11 mouse cellular contexts compared by ENCODE assay signal in the genomic region with DNA sequence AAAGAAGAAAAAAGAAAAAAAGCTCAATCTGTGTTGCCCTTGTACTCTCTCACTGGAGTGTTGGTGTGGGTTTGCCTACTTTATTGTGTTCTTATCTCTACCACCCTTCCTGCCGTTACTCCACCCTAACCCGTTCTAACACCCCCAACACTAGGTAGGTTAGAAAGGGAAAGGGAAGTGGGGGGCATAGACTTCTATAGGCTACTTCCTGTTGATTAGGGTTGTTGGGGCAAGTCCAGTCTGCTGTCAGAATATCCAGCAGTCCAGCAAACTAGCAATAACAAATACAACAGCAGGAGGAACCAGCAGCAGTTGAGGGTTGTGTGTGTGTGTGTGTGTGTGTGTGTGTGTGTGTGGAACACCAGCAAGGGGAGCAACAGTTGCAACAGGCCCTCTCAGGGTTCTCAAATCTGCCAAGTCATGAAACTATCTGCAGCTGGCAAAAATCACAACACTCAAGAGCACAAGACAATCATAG. TPM values are rescaled to one million over a fixed set of nuclear protein-coding genes. Genes with fewer than 3 reads are reported as not detected.
A peak's percentile ranks its signal among the peaks of the same experiment; 100 is the strongest.
DNase-seq lines count a peak whose midpoint lies in the region; ATAC-seq and TF ChIP-seq lines count a peak whose summit lies in the region.
"Had no signal": no experiment of that assay in that cellular context is flagged by ENCODE, and none has a peak within 500 bp of the region (broad histone marks: within the 10 kb centered on the region; RNA-seq: fewer than 3 reads in every experiment).

No protein-coding gene starts in this region.

- H3K9ac ChIP-seq in heart, embryonic 15.5 days: no peak overlapping the region
- H3K9ac ChIP-seq in forebrain, embryonic 11.5 days (ENCODE audit: low read length): no peak overlapping the region
- H3K9ac ChIP-seq: embryonic facial prominence, embryonic 12.5 days; hindbrain, embryonic 12.5 days had no signal

- peaks cover 26% of the 10 kb centered on the region for H3K36me3 ChIP-seq in heart, embryonic 15.5 days
- H3K36me3 ChIP-seq in forebrain, embryonic 11.5 days (ENCODE audit: control insufficient read depth, insufficient read depth, low read length): peaks cover 3% of the 10 kb centered on the region; the same call in 1 of the 2 replicates

- H3K4me2 ChIP-seq in heart, embryonic 15.5 days: peak overlapping the region; percentile 15
- no peak overlapping the region for H3K4me2 ChIP-seq in forebrain, embryonic 11.5 days (ENCODE audit: low read depth, low read length, severe bottlenecking)
- H3K4me2 ChIP-seq: embryonic facial prominence, embryonic 12.5 days; hindbrain, embryonic 12.5 days had no signal

- peak overlapping the region; percentile 76 for H3K27ac ChIP-seq in heart, embryonic 15.5 days
- no peak overlapping the region for H3K27ac ChIP-seq in forebrain, embryonic 11.5 days (ENCODE audit: low read depth, low read length)
- H3K27ac ChIP-seq in gastrocnemius, adult 2 months: no peak overlapping the region
- H3K27ac ChIP-seq: embryonic facial prominence, embryonic 12.5 days; hindbrain, embryonic 12.5 days; limb, embryonic 10.5 days had no signal

- peak; percentile 90 for DNase-seq in heart, adult 11 months
- no peak for DNase-seq in heart, postnatal 36 days
- peak; percentile 51 for DNase-seq in CD4-positive helper T cell, adult 2 months (ENCODE audit: low read depth, low spot score)
- DNase-seq in lung, postnatal 14 days: peak; percentile 25
- DNase-seq in forebrain, embryonic 11.5 days (ENCODE audit: low spot score): no peak
- DNase-seq in gastrocnemius, adult 2 months: no peak
- DNase-seq in cerebellum, postnatal 25 days: no peak

- no peak for TF ChIP-seq CTCF in gastrocnemius, adult 2 months (IDR thresholded peaks at IDR 0.05)

- 20% methylated on average over 2 of the region's 2 CpGs for WGBS in heart, embryonic 15.5 days
- WGBS in forebrain, embryonic 11.5 days: 85% methylated on average over 2 of the region's 2 CpGs

- ATAC-seq in heart, embryonic 15.5 days (replicated peaks; ENCODE audit: insufficient number of reproducible peaks, insufficient read depth, low FRiP score, low read depth): no peak; the same call in 1 of the 2 replicates
- no peak for ATAC-seq in forebrain, embryonic 11.5 days (replicated peaks; ENCODE audit: low FRiP score)

- intact Hi-C loops in heart, postnatal 36 days (cut with DNase I): no loop called here
- intact Hi-C loops in gastrocnemius, adult 2 months (cut with DNase I): no loop called here

- no peaks in the 10 kb centered on the region for H3K9me3 ChIP-seq in heart, embryonic 15.5 days (replicated peaks)
- H3K9me3 ChIP-seq in forebrain, embryonic 11.5 days (ENCODE audit: control insufficient read depth, low read length): no peaks in the 10 kb centered on the region
- H3K9me3 ChIP-seq: embryonic facial prominence, embryonic 12.5 days; hindbrain, embryonic 12.5 days; limb, embryonic 10.5 days had no signal

- no peak overlapping the region for H3K4me3 ChIP-seq in heart, embryonic 15.5 days
- no peak overlapping the region for H3K4me3 ChIP-seq in forebrain, embryonic 11.5 days (ENCODE audit: low read depth, low read length)
- H3K4me3 ChIP-seq in gastrocnemius, adult 2 months: no peak overlapping the region
- H3K4me3 ChIP-seq: embryonic facial prominence, embryonic 12.5 days; hindbrain, embryonic 12.5 days; limb, embryonic 10.5 days had no signal

- no peaks in the 10 kb centered on the region for H3K27me3 ChIP-seq in heart, embryonic 15.5 days
- no peaks in the 10 kb centered on the region for H3K27me3 ChIP-seq in forebrain, embryonic 11.5 days (ENCODE audit: control insufficient read depth, insufficient read depth, low read length)
- H3K27me3 ChIP-seq: embryonic facial prominence, embryonic 12.5 days; hindbrain, embryonic 12.5 days had no signal

- peaks cover 29% of the 10 kb centered on the region for H3K4me1 ChIP-seq in heart, embryonic 15.5 days (replicated peaks)
- H3K4me1 ChIP-seq in forebrain, embryonic 11.5 days (replicated peaks; ENCODE audit: control insufficient read depth, insufficient read depth, low read length): no peaks in the 10 kb centered on the region
- H3K4me1 ChIP-seq: embryonic facial prominence, embryonic 12.5 days; limb, embryonic 10.5 days had no signal

RNA-seq across cellular contexts. Expression of gene Snx4, which starts 10.4 kb away (rescaled TPM):
- 10 to 100 TPM; 24.5 to 25.0 TPM for total RNA-seq in heart, postnatal 36 days (2021)
- 73.9 and 77.6 TPM in 2 replicates for polyA plus RNA-seq in heart, embryonic 15.5 days (2015; fragmentation: Nextera tagmentation; extraction: Ambion mirVana)
- 73.7 and 75.5 TPM in 2 replicates for polyA plus RNA-seq in forebrain, embryonic 11.5 days (2014; fragmentation: Nextera tagmentation; extraction: Ambion mirVana)
- 10 to 100 TPM; 12.6 to 15.2 TPM for total RNA-seq in gastrocnemius, adult 2 months (2021)

Comparison
In these comparisons a context has a peak if more than half of its experiments do, and no peak if none do; other contexts are left out.
1. DNase-seq: peak in heart, adult 11 months (single experiment), CD4-positive helper T cell, adult 2 months (single experiment) and lung, postnatal 14 days (single experiment); none in heart, postnatal 36 days (0 of 2), forebrain, embryonic 11.5 days (single experiment), gastrocnemius, adult 2 months (single experiment) and cerebellum, postnatal 25 days (0 of 2).